Mouse (Mus musculus): ENCODE measurements at regions not wholly inside any gene's neighbourhood (a gene's known extent, or its start where the extent isn't known, plus 50 kb on each side); places are given as distances from the start of the nearest gene placed in this dataset.

DNA sequence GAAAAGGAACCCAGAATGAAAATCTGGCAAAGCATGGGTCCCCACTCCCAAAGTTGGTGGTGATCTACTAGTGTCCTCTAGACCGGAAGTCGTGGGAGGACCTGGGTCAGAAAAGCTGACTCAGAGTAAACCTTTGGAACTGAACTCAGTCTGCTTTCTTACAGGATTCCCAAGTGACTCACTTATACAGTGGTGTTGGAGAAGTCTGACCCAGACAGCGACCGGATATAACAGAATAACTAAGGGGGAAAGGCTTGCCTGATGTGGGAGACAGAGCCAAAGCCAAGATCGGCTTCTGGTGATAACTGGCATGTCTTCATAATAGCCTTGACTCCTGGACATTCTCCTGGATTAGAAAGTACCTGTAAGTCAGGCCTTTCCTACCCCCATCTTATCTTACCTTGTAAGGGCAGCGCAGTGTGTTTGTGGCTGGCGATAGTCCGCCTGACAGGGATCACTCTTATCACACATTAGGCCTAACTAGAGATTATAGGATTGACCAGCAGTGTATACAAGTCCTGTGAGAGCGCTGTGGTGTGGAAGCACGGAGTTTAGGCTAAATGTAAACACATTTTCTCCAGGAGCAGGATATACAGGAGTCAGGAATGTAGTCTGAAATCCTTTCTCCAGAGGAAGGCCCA lies 150.4 kb downstream of the Gm19410 start:
- DNase-seq (no peak), ATAC-seq (ENCODE audit: low read depth) (no peak)
- H3K4me2 ChIP-seq, result no peak overlapping the region
- 55% methylated on average over 10 of the region's 10 CpGs for WGBS (ENCODE audit: insufficient replicate concordance)
- H3K27me3 ChIP-seq, result no peaks in the 10 kb centered on the region
- H3K9ac ChIP-seq, result no peak overlapping the region
- peaks cover 6% of the 10 kb centered on the region; the same call in 1 of the 2 replicates for H3K4me1 ChIP-seq (replicated peaks)
- no peak overlapping the region for H3K27ac ChIP-seq
- H3K9me3 ChIP-seq (replicated peaks), result no peaks in the 10 kb centered on the region
- H3K36me3 ChIP-seq, result no peaks in the 10 kb centered on the region
- H3K4me3 ChIP-seq (replicated peaks), result no peak overlapping the region

GRCm38 (mm10) chr8:35917573-35917972 lies 152.0 kb downstream of the Gm19410 start:
- 32% methylated on average over 3 of the region's 3 CpGs for WGBS (ENCODE audit: insufficient replicate concordance)
- Histone ChIP-seq H3K27ac (no peak overlapping the region), H3K27me3 (no peaks in the 10 kb centered on the region), H3K4me3 (replicated peaks) (no peak overlapping the region), H3K9ac (no peak overlapping the region), H3K4me2 (no peak overlapping the region), H3K9me3 (replicated peaks) (no peaks in the 10 kb centered on the region), H3K4me1 (replicated peaks) (peaks cover 6% of the 10 kb centered on the region; the same call in 1 of the 2 replicates), H3K36me3 (no peaks in the 10 kb centered on the region)
- ATAC-seq (ENCODE audit: low read depth) (no peak; the same call in 1 of the 2 replicates), DNase-seq (no peak)

- DNase-seq (no peak), ATAC-seq (ENCODE audit: low read depth) (no peak)
- Histone ChIP-seq H3K4me3 (replicated peaks) (no peak overlapping the region), H3K4me1 (replicated peaks) (peaks cover 6% of the 10 kb centered on the region; the same call in 1 of the 2 replicates), H3K27ac (no peak overlapping the region), H3K36me3 (no peaks in the 10 kb centered on the region), H3K4me2 (no peak overlapping the region), H3K27me3 (no peaks in the 10 kb centered on the region), H3K9me3 (replicated peaks) (no peaks in the 10 kb centered on the region), H3K9ac (no peak overlapping the region)
- WGBS (ENCODE audit: insufficient replicate concordance), result 32% methylated on average over 6 of the region's 6 CpGs
Measured at GRCm38 (mm10) chr8:35919451-35919850, 153.9 kb downstream of the Gm19410 start.

- DNase-seq, result no peak
Measured at GRCm38 (mm10) chr8:35919859-35920675, 154.5 kb downstream of the Gm19410 start.

GRCm38 (mm10) chr8:35924026-35924425 lies 158.4 kb downstream of the Gm19410 start:
- no peak overlapping the region for H3K27ac ChIP-seq
- H3K4me2 ChIP-seq, result no peak overlapping the region
- no peaks in the 10 kb centered on the region for H3K36me3 ChIP-seq
- 77% methylated on average over 1 of the region's 1 CpGs for WGBS (ENCODE audit: insufficient replicate concordance)
- DNase-seq, result no peak
- no peak overlapping the region for H3K4me3 ChIP-seq (replicated peaks)
- no peaks in the 10 kb centered on the region for H3K9me3 ChIP-seq (replicated peaks)
- ATAC-seq (ENCODE audit: low read depth), result no peak
- H3K9ac ChIP-seq, result no peak overlapping the region
- no peaks in the 10 kb centered on the region for H3K27me3 ChIP-seq
- no peaks in the 10 kb centered on the region for H3K4me1 ChIP-seq (replicated peaks)

More at GRCm38 (mm10) chr8:35919859-35920675, 154.5 kb downstream of the Gm19410 start:
- H3K9me3 ChIP-seq (replicated peaks), result no peaks in the 10 kb centered on the region
- H3K27ac ChIP-seq, result no peak overlapping the region
- peak; percentile 34; the same call in 1 of the 2 replicates for ATAC-seq (ENCODE audit: low read depth)
- WGBS (ENCODE audit: insufficient replicate concordance), result 45% methylated on average over 8 of the region's 8 CpGs
- H3K36me3 ChIP-seq, result no peaks in the 10 kb centered on the region
- no peak overlapping the region for H3K4me2 ChIP-seq
- peaks cover 6% of the 10 kb centered on the region; the same call in 1 of the 2 replicates for H3K4me1 ChIP-seq (replicated peaks)
- no peak overlapping the region for H3K9ac ChIP-seq
- H3K4me3 ChIP-seq (replicated peaks), result no peak overlapping the region
- H3K27me3 ChIP-seq, result no peaks in the 10 kb centered on the region

GRCm38 (mm10) chr8:35927408-35927871 lies 161.8 kb downstream of the Gm19410 start:
- WGBS (ENCODE audit: insufficient replicate concordance), result 64% methylated on average over 5 of the region's 5 CpGs

DNA sequence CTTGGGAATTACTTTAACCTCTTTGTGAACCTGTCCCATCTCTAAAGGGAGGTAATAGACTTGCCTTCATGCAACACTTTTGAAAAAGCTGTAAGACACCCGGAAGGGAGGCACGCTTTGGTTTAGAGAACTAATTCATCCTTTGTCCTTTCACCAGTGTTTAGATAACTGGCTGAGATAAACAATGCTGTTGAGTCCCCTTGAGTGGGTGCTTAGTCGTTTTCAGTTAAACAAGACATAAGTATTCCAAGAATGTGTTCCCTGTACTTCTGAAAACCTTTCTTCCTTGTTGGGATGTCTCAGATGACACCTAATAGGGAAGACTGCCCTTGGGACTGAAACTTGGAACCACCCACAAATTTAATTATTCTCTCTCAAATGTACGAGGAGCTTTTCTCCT lies 164.7 kb downstream of the Gm19410 start:
- no peaks in the 10 kb centered on the region for H3K27me3 ChIP-seq

More at GRCm38 (mm10) chr8:35927408-35927871, 161.8 kb downstream of the Gm19410 start:
- no peak for DNase-seq
- Histone ChIP-seq H3K9me3 (replicated peaks) (no peaks in the 10 kb centered on the region), H3K4me3 (replicated peaks) (no peak overlapping the region), H3K4me2 (no peak overlapping the region), H3K9ac (no peak overlapping the region), H3K36me3 (no peaks in the 10 kb centered on the region), H3K27ac (no peak overlapping the region), H3K4me1 (replicated peaks) (no peaks in the 10 kb centered on the region), H3K27me3 (no peaks in the 10 kb centered on the region)
- ATAC-seq (ENCODE audit: low read depth), result no peak

DNA sequence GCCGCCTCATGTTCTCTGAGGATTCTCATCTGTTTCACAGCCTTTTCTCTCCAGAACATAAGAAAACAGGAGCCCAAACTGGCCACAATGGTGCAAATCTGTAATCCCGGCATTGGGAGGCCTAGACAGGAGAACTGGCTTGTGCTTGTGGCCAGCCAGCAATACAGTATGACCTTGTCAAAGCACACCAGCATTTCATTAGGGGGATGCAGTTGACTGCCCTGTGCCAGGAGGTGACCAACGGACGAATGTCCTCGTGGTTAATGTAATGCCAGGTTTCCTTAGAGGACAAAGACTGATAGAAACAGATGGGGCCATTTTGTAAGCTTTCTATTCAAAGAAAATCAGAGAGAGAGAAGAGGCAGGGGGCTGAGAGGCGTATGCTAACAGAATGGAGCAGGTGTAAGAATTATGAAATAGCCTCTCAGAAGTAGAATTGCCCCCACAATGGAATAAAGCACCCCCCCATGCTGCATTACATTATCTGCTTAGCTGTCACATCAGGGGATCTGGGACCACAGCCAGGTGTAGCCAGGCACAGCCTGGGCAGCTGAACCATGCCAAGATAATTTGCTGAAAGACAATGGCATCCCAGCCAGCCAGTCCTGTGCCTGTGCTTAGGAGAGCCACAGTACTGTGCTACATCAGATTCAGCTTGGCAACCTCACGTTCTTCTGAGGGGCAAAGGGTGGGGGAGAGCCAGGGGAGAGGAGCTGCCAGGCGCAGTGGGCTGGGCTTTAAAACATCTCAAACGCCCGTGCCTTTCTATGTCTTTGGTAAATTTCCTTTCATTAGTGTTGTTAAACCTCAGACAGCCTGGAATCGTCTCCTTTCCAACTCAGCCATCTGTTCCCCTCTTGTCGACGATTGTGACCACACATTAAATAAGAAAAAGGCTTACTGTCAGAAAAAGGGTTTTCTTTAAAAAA lies 167.9 kb downstream of the Gm19410 start:
- WGBS (ENCODE audit: insufficient replicate concordance), result 55% methylated on average over 13 of the region's 13 CpGs
- no peaks in the 10 kb centered on the region for H3K27me3 ChIP-seq
- no peaks in the 10 kb centered on the region for H3K9me3 ChIP-seq (replicated peaks)

More for the DNA sequence above, 164.7 kb downstream of the Gm19410 start:
- no peaks in the 10 kb centered on the region for H3K4me1 ChIP-seq (replicated peaks)
- H3K9ac ChIP-seq, result no peak overlapping the region
- WGBS (ENCODE audit: insufficient replicate concordance), result 36% methylated on average over 4 of the region's 4 CpGs
- no peak overlapping the region for H3K27ac ChIP-seq
- DNase-seq, result no peak
- no peak overlapping the region for H3K4me3 ChIP-seq (replicated peaks)
- H3K36me3 ChIP-seq, result no peaks in the 10 kb centered on the region
- H3K9me3 ChIP-seq (replicated peaks), result no peaks in the 10 kb centered on the region
- H3K4me2 ChIP-seq, result no peak overlapping the region
- ATAC-seq (ENCODE audit: low read depth), result no peak

DNA sequence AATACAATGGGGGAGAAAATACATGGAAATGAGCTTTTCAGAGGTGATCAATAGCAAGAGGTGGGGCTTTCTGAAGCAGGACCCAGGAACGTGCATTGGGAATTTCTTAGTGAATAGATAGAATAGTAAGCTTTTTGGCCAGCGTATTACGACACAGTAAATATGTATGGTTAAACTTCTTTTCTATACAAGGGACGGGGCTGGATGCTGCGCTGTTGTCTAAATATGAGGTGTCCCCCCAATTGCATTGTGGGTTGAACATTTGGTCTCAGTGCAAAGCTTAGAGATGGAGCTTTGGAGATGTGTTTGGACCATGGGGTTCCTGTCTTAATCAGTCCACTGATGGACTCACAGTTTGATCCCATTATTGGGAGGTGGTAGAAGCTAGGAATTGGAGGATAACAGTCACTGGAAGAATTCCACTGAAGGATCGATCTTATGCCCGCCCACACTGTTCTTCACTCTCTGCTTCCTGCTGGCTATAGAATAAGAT lies 168.6 kb downstream of the Gm19410 start:
- WGBS (ENCODE audit: insufficient replicate concordance), result 80% methylated on average over 7 of the region's 7 CpGs
- no peak overlapping the region for H3K4me2 ChIP-seq
- no peak overlapping the region for H3K9ac ChIP-seq
- ATAC-seq (ENCODE audit: low read depth) (no peak), DNase-seq (no peak)
- H3K27me3 ChIP-seq, result no peaks in the 10 kb centered on the region
- no peaks in the 10 kb centered on the region for H3K36me3 ChIP-seq
- H3K4me1 ChIP-seq (replicated peaks), result no peaks in the 10 kb centered on the region
- H3K4me3 ChIP-seq (replicated peaks), result no peak overlapping the region
- no peaks in the 10 kb centered on the region for H3K9me3 ChIP-seq (replicated peaks)
- H3K27ac ChIP-seq, result no peak overlapping the region

More for the DNA sequence above, 167.9 kb downstream of the Gm19410 start:
- ATAC-seq (ENCODE audit: low read depth) (no peak), DNase-seq (no peak)
- Histone ChIP-seq H3K36me3 (no peaks in the 10 kb centered on the region), H3K27ac (no peak overlapping the region), H3K4me3 (replicated peaks) (no peak overlapping the region), H3K4me2 (no peak overlapping the region), H3K4me1 (replicated peaks) (no peaks in the 10 kb centered on the region), H3K9ac (no peak overlapping the region)

GRCm38 (mm10) chr8:35935034-35935433 lies 169.4 kb downstream of the Gm19410 start:
- Histone ChIP-seq H3K9ac (no peak overlapping the region), H3K36me3 (no peaks in the 10 kb centered on the region), H3K4me3 (replicated peaks) (no peak overlapping the region), H3K27ac (no peak overlapping the region), H3K27me3 (no peaks in the 10 kb centered on the region), H3K9me3 (replicated peaks) (no peaks in the 10 kb centered on the region), H3K4me2 (no peak overlapping the region), H3K4me1 (replicated peaks) (no peaks in the 10 kb centered on the region)
- DNase-seq (no peak), ATAC-seq (ENCODE audit: low read depth) (no peak)
- 65% methylated on average over 1 of the region's 1 CpGs for WGBS (ENCODE audit: insufficient replicate concordance)

DNA sequence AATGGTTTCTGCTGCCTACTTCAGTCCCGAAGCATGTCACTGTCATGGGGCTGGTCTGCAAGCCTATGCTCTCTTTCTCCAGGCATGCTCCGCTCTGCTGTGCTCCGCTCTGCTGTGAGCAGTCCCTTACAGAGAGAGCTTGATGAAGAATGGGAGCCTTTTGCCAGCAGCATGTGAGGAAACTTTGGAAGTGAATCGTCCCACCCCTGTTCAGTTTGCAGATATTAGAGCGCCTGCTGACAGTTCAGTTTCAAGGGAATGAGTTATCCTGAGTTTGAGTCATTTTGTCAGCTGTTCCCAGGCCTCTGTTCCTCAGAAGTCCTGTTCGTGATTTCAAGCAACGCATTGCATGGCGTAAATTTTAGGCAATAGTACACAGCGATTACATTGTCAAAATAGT lies 173.6 kb downstream of the Gm19410 start:
- DNase-seq (no peak), ATAC-seq (ENCODE audit: low read depth) (no peak)
- Histone ChIP-seq H3K9ac (no peak overlapping the region), H3K36me3 (no peaks in the 10 kb centered on the region), H3K9me3 (replicated peaks) (no peaks in the 10 kb centered on the region), H3K4me3 (replicated peaks) (no peak overlapping the region), H3K4me1 (replicated peaks) (no peaks in the 10 kb centered on the region), H3K27me3 (no peaks in the 10 kb centered on the region), H3K4me2 (no peak overlapping the region), H3K27ac (no peak overlapping the region)
- WGBS (ENCODE audit: insufficient replicate concordance), result 73% methylated on average over 9 of the region's 9 CpGs
